Mouse (Mus musculus) MEL (cell line): ENCODE measurements around the gene Atrnl1. TPM values are rescaled to one million over a fixed set of nuclear protein-coding genes. Genes with fewer than 3 reads are reported as not detected.

Source experiments
- DNase-seq: peaks from one replicate; pipeline ENCODE4 v3.0.0; 2011; ENCODE audit warnings: low read depth, low spot score
- H3K27ac ChIP-seq: 2 replicates; pipeline ENCODE4 v1.5.1; 2012; ENCODE audit warnings: low read depth, mild to moderate bottlenecking, control low read depth, low read length, moderate library complexity; ENCODE audit not compliant: control insufficient read depth
- H3K27me3 ChIP-seq, 2 experiments: fragments of 150-350 bp in 1 of 2; sonication (generic) in 1 of 2; 2 replicates each; pipeline ENCODE4 v1.6.1; 2012; ENCODE audit warnings: low read length in 2 of 2, mild to moderate bottlenecking in 2 of 2, improper control_type of control experiment in 1 of 2, moderate library complexity in 1 of 2; ENCODE audit not compliant: insufficient read depth in 2 of 2, control insufficient read depth in 1 of 2
- H3K36me3 ChIP-seq, 2 experiments: 2 replicates each; pipeline ENCODE4 v1.6.1; 2012 to 2014; ENCODE audit warnings: low read length in 2 of 2, improper control_type of control experiment in 1 of 2, inconsistent platforms in 1 of 2, mild to moderate bottlenecking in 1 of 2; ENCODE audit not compliant: insufficient read depth in 2 of 2, control insufficient read depth in 1 of 2
- H3K4me1 ChIP-seq, 2 experiments: fragments of 150-350 bp in 1 of 2; sonication (generic) in 1 of 2; 2 replicates each; pipeline ENCODE4 v1.6.1; 2012; ENCODE audit warnings: low read length in 2 of 2, improper control_type of control experiment in 1 of 2, mild to moderate bottlenecking in 1 of 2; ENCODE audit not compliant: insufficient read depth in 2 of 2, control insufficient read depth in 1 of 2
- H3K4me3 ChIP-seq, 2 experiments: fragments of 150-350 bp in 1 of 2; sonication (generic) in 1 of 2; 2 replicates each; pipeline ENCODE4 v1.5.1; 2012; ENCODE audit warnings: low read depth in 2 of 2, low read length in 2 of 2, mild to moderate bottlenecking in 2 of 2, moderate library complexity in 2 of 2, control low read depth in 1 of 2, improper control_type of control experiment in 1 of 2; ENCODE audit not compliant: control insufficient read depth in 1 of 2, insufficient read depth in 1 of 2
- H3K79me2 ChIP-seq: 2 replicates; pipeline ENCODE4 v1.6.1; 2012; ENCODE audit warnings: mild to moderate bottlenecking, low read length, moderate library complexity; ENCODE audit not compliant: control insufficient read depth, poor library complexity, insufficient read depth
- H3K9ac ChIP-seq: 2 replicates; pipeline ENCODE4 v1.6.1; 2012; ENCODE audit warnings: low read depth, mild to moderate bottlenecking, control low read depth, low read length, moderate library complexity; ENCODE audit not compliant: control insufficient read depth, poor library complexity, severe bottlenecking
- H3K9me3 ChIP-seq: fragments of 150-350 bp; sonication (generic); replicated peaks from 2 replicates; pipeline ENCODE4 v1.6.1; 2012; ENCODE audit warnings: mild to moderate bottlenecking, low read length, improper control_type of control experiment, moderate library complexity; ENCODE audit not compliant: insufficient read depth
- BHLHE40 ChIP-seq: IDR thresholded peaks from 2 replicates; pipeline ENCODE4 v1.6.1; 2012; ENCODE audit warnings: low read depth, mild to moderate bottlenecking, inconsistent platforms, low read length, improper control_type of control experiment, borderline replicate concordance
- CHD1 ChIP-seq: IDR thresholded peaks from 2 replicates; pipeline ENCODE4 v1.6.1; 2012; ENCODE audit warnings: low read depth, mild to moderate bottlenecking, inconsistent platforms, low read length, improper control_type of control experiment
- E2F4 ChIP-seq: IDR thresholded peaks from 2 replicates; pipeline ENCODE4 v1.6.1; 2011; ENCODE audit warnings: low read depth, low read length, improper control_type of control experiment, borderline replicate concordance
- ELF1 ChIP-seq: IDR thresholded peaks from 2 replicates; pipeline ENCODE4 v1.6.1; 2014; ENCODE audit warnings: low read depth, mild to moderate bottlenecking, inconsistent platforms, low read length, improper control_type of control experiment, moderate library complexity
- EP300 ChIP-seq, 2 experiments: IDR thresholded peaks; 2 replicates each; pipeline ENCODE4 v1.6.1; 2011; ENCODE audit warnings: improper control_type of control experiment in 2 of 2, low read length in 2 of 2, low read depth in 1 of 2, mild to moderate bottlenecking in 1 of 2
- GABPA ChIP-seq: IDR thresholded peaks from 2 replicates; pipeline ENCODE4 v1.6.1; 2012; ENCODE audit warnings: low read depth, mild to moderate bottlenecking, inconsistent platforms, low read length, improper control_type of control experiment, moderate library complexity
- HCFC1 ChIP-seq: IDR thresholded peaks from 2 replicates; pipeline ENCODE4 v1.6.1; 2012; ENCODE audit warnings: low read depth, mild to moderate bottlenecking, inconsistent platforms, low read length, improper control_type of control experiment, moderate library complexity
- JUND ChIP-seq: IDR thresholded peaks from 2 replicates; pipeline ENCODE4 v1.6.1; 2011; ENCODE audit warnings: low read depth, mild to moderate bottlenecking, improper control_type of control experiment, low read length
- KAT2A ChIP-seq: conservative IDR thresholded peaks from 2 replicates; pipeline ENCODE4 v1.6.1; 2012; ENCODE audit warnings: low read depth, low read length, improper control_type of control experiment, inconsistent platforms
- MAX ChIP-seq: IDR thresholded peaks from 2 replicates; pipeline ENCODE4 v1.6.1; 2011; ENCODE audit warnings: low read length, improper control_type of control experiment
- MXI1 ChIP-seq: IDR thresholded peaks from 2 replicates; pipeline ENCODE4 v1.6.1; 2011; ENCODE audit warnings: mild to moderate bottlenecking, low read depth, low read length, improper control_type of control experiment
- MYB ChIP-seq: IDR thresholded peaks from 2 replicates; pipeline ENCODE4 v1.6.1; 2011; ENCODE audit warnings: mild to moderate bottlenecking, low read depth, low read length, improper control_type of control experiment
- NELFE ChIP-seq: IDR thresholded peaks from 2 replicates; pipeline ENCODE4 v1.6.1; 2011; ENCODE audit warnings: low read depth, low read length, improper control_type of control experiment
- NRF1 ChIP-seq: IDR thresholded peaks from 2 replicates; pipeline ENCODE4 v1.6.1; 2014; ENCODE audit warnings: low read depth, mild to moderate bottlenecking, inconsistent platforms, low read length, improper control_type of control experiment, moderate library complexity; ENCODE audit not compliant: poor library complexity, insufficient read depth, severe bottlenecking
- POLR2A ChIP-seq, 2 experiments: IDR thresholded peaks; 2 replicates each; pipeline ENCODE4 v1.6.1; 2011 to 2012; ENCODE audit warnings: low read length in 2 of 2, mild to moderate bottlenecking in 2 of 2, control low read depth in 1 of 2, improper control_type of control experiment in 1 of 2, low read depth in 1 of 2, moderate library complexity in 1 of 2; ENCODE audit not compliant: control insufficient read depth in 1 of 2, insufficient read depth in 1 of 2, poor library complexity in 1 of 2
- POLR2AphosphoS2 ChIP-seq: IDR thresholded peaks from 2 replicates; pipeline ENCODE4 v1.6.1; 2011; ENCODE audit warnings: low read length, improper control_type of control experiment
- POLR2AphosphoS5 ChIP-seq: IDR thresholded peaks from 2 replicates; pipeline ENCODE4 v1.6.1; 2012; ENCODE audit warnings: low read depth, borderline replicate concordance, mild to moderate bottlenecking, inconsistent platforms, low read length, moderate library complexity, mixed read lengths
- RAD21 ChIP-seq: IDR thresholded peaks from 2 replicates; pipeline ENCODE4 v1.6.1; 2011; ENCODE audit warnings: mild to moderate bottlenecking, low read depth, low read length, improper control_type of control experiment
- RCOR1 ChIP-seq: IDR thresholded peaks from 2 replicates; pipeline ENCODE4 v1.6.1; 2012; ENCODE audit warnings: low read depth, mild to moderate bottlenecking, inconsistent platforms, low read length, improper control_type of control experiment
- SIN3A ChIP-seq: IDR thresholded peaks from 2 replicates; pipeline ENCODE4 v1.6.1; 2012; ENCODE audit warnings: low read length, improper control_type of control experiment, inconsistent platforms
- TBP ChIP-seq: IDR thresholded peaks from 2 replicates; pipeline ENCODE4 v1.8.0; 2011; ENCODE audit warnings: low read depth, low read length, improper control_type of control experiment
- TCF12 ChIP-seq: IDR thresholded peaks from 2 replicates; pipeline ENCODE4 v1.6.1; 2014; ENCODE audit warnings: low read depth, mild to moderate bottlenecking, inconsistent platforms, low read length, improper control_type of control experiment, moderate library complexity
- UBTF ChIP-seq: IDR thresholded peaks from 2 replicates; pipeline ENCODE4 v1.6.1; 2012; ENCODE audit warnings: low read depth, mild to moderate bottlenecking, inconsistent platforms, low read length, improper control_type of control experiment, moderate library complexity, borderline replicate concordance; ENCODE audit not compliant: insufficient read depth
- USF1 ChIP-seq: IDR thresholded peaks from 2 replicates; pipeline ENCODE4 v1.6.1; 2014; ENCODE audit warnings: low read depth, mild to moderate bottlenecking, inconsistent platforms, low read length, improper control_type of control experiment, moderate library complexity
- USF2 ChIP-seq, 2 experiments: IDR thresholded peaks; 2 replicates each; pipeline ENCODE4 v1.6.1; 2011 to 2012; ENCODE audit warnings: improper control_type of control experiment in 2 of 2, low read length in 2 of 2, borderline replicate concordance in 1 of 2, inconsistent platforms in 1 of 2, low read depth in 1 of 2, mild to moderate bottlenecking in 1 of 2; ENCODE audit not compliant: insufficient read depth in 1 of 2
- ZKSCAN1 ChIP-seq: IDR thresholded peaks from 2 replicates; pipeline ENCODE4 v1.6.1; 2012; ENCODE audit warnings: low read depth, mild to moderate bottlenecking, inconsistent platforms, low read length, improper control_type of control experiment, moderate library complexity
- ZNF384 ChIP-seq: IDR thresholded peaks from 2 replicates; pipeline ENCODE4 v1.6.1; 2012; ENCODE audit warnings: low read depth, mild to moderate bottlenecking, inconsistent platforms, low read length, improper control_type of control experiment
- polyA plus RNA-seq, 2 experiments: library from polyadenylated mRNA; stranded (reverse) in 1 of 2; unstranded in 1 of 2; fragments of >175 nt in 1 of 2; fragments of >200 nt in 1 of 2; gene quantifications; 2 replicates each; pipeline versions ENCODE4 v1.2.1 to v1.2.4; 2012; ENCODE audit warnings: low replicate concordance in 2 of 2, low read depth in 1 of 2; ENCODE audit not compliant: insufficient read length in 2 of 2, insufficient read depth in 1 of 2, missing spikeins in 1 of 2
- total RNA-seq: library from RNA; depleted of rRNA; stranded (reverse); fragments of 300-350 nt; gene quantifications from 2 replicates; pipeline ENCODE4 v1.2.3, GENCODE M21; 2012

Atrnl1 gene
- total and polyA plus RNA-seq, 3 experiments: 6.4 to 8.2 TPM; not detected in 1

- no peak overlapping the region for H3K27ac ChIP-seq
- DNase-seq: no peak
- no peak overlapping the region for H3K9ac ChIP-seq
- H3K36me3 ChIP-seq: no peaks in the 10 kb centered on the region
- H3K4me1 ChIP-seq: no peaks in the 10 kb centered on the region
- H3K9me3 ChIP-seq: no peaks in the 10 kb centered on the region
- no peaks in the 10 kb centered on the region for H3K27me3 ChIP-seq
- no peak overlapping the region for H3K4me3 ChIP-seq
- H3K79me2 ChIP-seq: no peaks in the 10 kb centered on the region
- TF ChIP-seq SIN3A (no peak), RCOR1 (no peak), MAX (no peak), TBP (no peak), E2F4 (no peak), HCFC1 (no peak), EP300 (IDR thresholded peaks at IDR 0.05; ENCODE audit: low read depth in 1 of 2, low read length in 2 of 2) (no peak), NELFE (no peak), ZKSCAN1 (no peak), POLR2A (IDR thresholded peaks at IDR 0.05; ENCODE audit: control insufficient read depth in 1 of 2, insufficient read depth in 1 of 2, low read depth in 1 of 2, low read length in 2 of 2, poor library complexity in 1 of 2) (no peak), KAT2A (no peak)
Measured at GRCm38 (mm10) chr19:58123620-58124019, 512.8 kb downstream of the Atrnl1 start.

GRCm38 (mm10) chr19:58124566-58124965, 513.7 kb downstream of the Atrnl1 start:
- DNase-seq: no peak
- no peak overlapping the region for H3K27ac ChIP-seq
- no peaks in the 10 kb centered on the region for H3K9me3 ChIP-seq
- no peaks in the 10 kb centered on the region for H3K79me2 ChIP-seq
- TF ChIP-seq MYB (no peak), POLR2AphosphoS5 (no peak), BHLHE40 (no peak), UBTF (no peak), CHD1 (no peak), NELFE (no peak), ELF1 (no peak), KAT2A (no peak), RAD21 (no peak), GABPA (no peak), JUND (no peak), TCF12 (no peak), USF1 (no peak), ZNF384 (no peak), SIN3A (no peak), NRF1 (no peak), MXI1 (no peak), ZKSCAN1 (no peak), USF2 (IDR thresholded peaks at IDR 0.05; ENCODE audit: borderline replicate concordance in 1 of 2, insufficient read depth in 1 of 2, low read depth in 1 of 2, low read length in 2 of 2) (no peak), POLR2AphosphoS2 (no peak)
- no peak overlapping the region for H3K4me3 ChIP-seq
- H3K36me3 ChIP-seq: no peaks in the 10 kb centered on the region
- H3K9ac ChIP-seq: no peak overlapping the region
- H3K4me1 ChIP-seq: no peaks in the 10 kb centered on the region
- no peaks in the 10 kb centered on the region for H3K27me3 ChIP-seq
